In the genomic region with DNA sequence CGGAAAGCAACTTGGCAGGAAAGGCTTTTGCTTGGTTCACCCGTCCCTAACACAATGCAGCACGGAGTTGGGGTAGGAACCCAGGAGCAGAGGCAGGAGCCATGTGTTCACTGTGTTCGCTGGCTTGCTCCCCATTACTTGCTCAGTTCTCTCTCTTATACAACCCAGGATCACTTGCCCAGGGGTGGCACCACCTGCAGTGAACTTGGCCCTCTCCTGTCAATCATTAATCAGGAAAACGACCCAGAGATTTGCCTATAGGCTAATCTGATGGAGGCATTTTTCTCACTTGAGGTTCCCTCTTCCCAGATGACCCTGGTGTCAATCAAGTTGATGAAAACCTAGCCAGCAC, we compare ENCODE assay signal across 14 mouse cellular contexts.
A peak's percentile ranks its signal among the peaks of the same experiment; 100 is the strongest.
DNase-seq lines count a peak whose midpoint lies in the region; ATAC-seq and TF ChIP-seq lines count a peak whose summit lies in the region.
"Had no signal": no experiment of that assay in that cellular context is flagged by ENCODE, and none has a peak within 500 bp of the region (broad histone marks: within the 10 kb centered on the region; RNA-seq: fewer than 3 reads in every experiment).

No protein-coding gene starts in this region.

- no peak for DNase-seq in hindbrain, embryonic 10.5 days (ENCODE audit: low spot score)
- no peak for DNase-seq in hindbrain, postnatal 0 days (ENCODE audit: low spot score)
- peak; percentile 56 to 84 for DNase-seq in kidney, postnatal 25 days
- DNase-seq in layer of hippocampus, adult 9-10 months (ENCODE audit: low spot score): no peak
- DNase-seq in layer of hippocampus, adult 2 months (ENCODE audit: low spot score in 2 of 2): no peak
- DNase-seq: cerebellum, postnatal 10 days; heart, adult 18-20 months; heart, postnatal 10 days; left cerebral cortex, postnatal 4 days; right cerebral cortex, postnatal 14 days had no signal

- H3K27me3 ChIP-seq in hindbrain, embryonic 10.5 days (ENCODE audit: insufficient read depth, poor library complexity, severe bottlenecking): peaks cover 16% of the 10 kb centered on the region
- H3K27me3 ChIP-seq in hindbrain, postnatal 0 days (ENCODE audit: insufficient read depth, low read length): no peaks in the 10 kb centered on the region
- H3K27me3 ChIP-seq in intestine, postnatal 0 days (replicated peaks; ENCODE audit: control insufficient read depth, insufficient read depth, low read length): no peaks in the 10 kb centered on the region
- no peaks in the 10 kb centered on the region for H3K27me3 ChIP-seq in small intestine, adult 2 months (ENCODE audit: control insufficient read depth, insufficient read depth, low read length)
- no peaks in the 10 kb centered on the region for H3K27me3 ChIP-seq in neural tube, embryonic 15.5 days (replicated peaks)

- peaks cover 35% of the 10 kb centered on the region for H3K4me1 ChIP-seq in hindbrain, embryonic 10.5 days (replicated peaks)
- H3K4me1 ChIP-seq in hindbrain, postnatal 0 days (ENCODE audit: insufficient read depth, low read length): no peaks in the 10 kb centered on the region
- peaks cover 14% of the 10 kb centered on the region for H3K4me1 ChIP-seq in intestine, postnatal 0 days (replicated peaks; ENCODE audit: control insufficient read depth, insufficient read depth, low read length)
- H3K4me1 ChIP-seq in small intestine, adult 2 months (ENCODE audit: control insufficient read depth, insufficient read depth, insufficient read length, low read length): peaks cover 32% of the 10 kb centered on the region
- H3K4me1 ChIP-seq in neural tube, embryonic 15.5 days: peaks cover 9% of the 10 kb centered on the region

- no peak overlapping the region for H3K9ac ChIP-seq in hindbrain, postnatal 0 days (replicated peaks; ENCODE audit: low read length)
- H3K9ac ChIP-seq in intestine, postnatal 0 days (ENCODE audit: low read depth, low read length): no peak overlapping the region
- no peak overlapping the region for H3K9ac ChIP-seq in neural tube, embryonic 15.5 days (replicated peaks)

- TF ChIP-seq CTCF in hindbrain, postnatal 0 days (IDR thresholded peaks at IDR 0.05; ENCODE audit: low read depth): no peak
- TF ChIP-seq CTCF in intestine, postnatal 0 days (IDR thresholded peaks at IDR 0.05; ENCODE audit: low read depth): no peak
- TF ChIP-seq CTCF in small intestine, adult 2 months (IDR thresholded peaks at IDR 0.05; ENCODE audit: extremely low read depth, insufficient read length, insufficient replicate concordance, low read depth, low read length): no peak
- no peak for TF ChIP-seq CTCF in layer of hippocampus, adult 2 months (conservative IDR thresholded peaks at IDR 0.05)

- H3K9me3 ChIP-seq in hindbrain, embryonic 10.5 days: no peaks in the 10 kb centered on the region
- no peaks in the 10 kb centered on the region for H3K9me3 ChIP-seq in hindbrain, postnatal 0 days (ENCODE audit: low read length)
- no peaks in the 10 kb centered on the region for H3K9me3 ChIP-seq in intestine, postnatal 0 days (ENCODE audit: control insufficient read depth)
- no peaks in the 10 kb centered on the region for H3K9me3 ChIP-seq in neural tube, embryonic 15.5 days (replicated peaks)

- no peaks in the 10 kb centered on the region for H3K36me3 ChIP-seq in hindbrain, embryonic 10.5 days
- no peaks in the 10 kb centered on the region for H3K36me3 ChIP-seq in hindbrain, postnatal 0 days (ENCODE audit: insufficient read depth, low read length)
- no peaks in the 10 kb centered on the region for H3K36me3 ChIP-seq in intestine, postnatal 0 days (ENCODE audit: control insufficient read depth, insufficient read depth)
- H3K36me3 ChIP-seq in small intestine, adult 2 months (ENCODE audit: control insufficient read depth, insufficient read depth, low read length): no peaks in the 10 kb centered on the region
- no peaks in the 10 kb centered on the region for H3K36me3 ChIP-seq in neural tube, embryonic 15.5 days

- no peak for ATAC-seq in hindbrain, postnatal 0 days
- ATAC-seq in intestine, postnatal 0 days: peak; percentile 88
- no peak for ATAC-seq in neural tube, embryonic 15.5 days (ENCODE audit: low FRiP score)
- ATAC-seq: hindbrain, embryonic 16.5 days had no signal

- TF ChIP-seq POLR2A in small intestine, adult 2 months (IDR thresholded peaks at IDR 0.05; ENCODE audit: low read depth, low read length): peak; percentile 39; the same call in 1 of the 2 replicates

- H3K4me3 ChIP-seq in hindbrain, embryonic 10.5 days: no peak overlapping the region
- H3K4me3 ChIP-seq in hindbrain, postnatal 0 days (ENCODE audit: low read length): no peak overlapping the region
- H3K4me3 ChIP-seq in intestine, postnatal 0 days (ENCODE audit: low read depth, low read length): no peak overlapping the region
- peak overlapping the region; percentile 62 for H3K4me3 ChIP-seq in small intestine, adult 2 months (ENCODE audit: low read depth, low read length)
- no peak overlapping the region for H3K4me3 ChIP-seq in layer of hippocampus, adult 2 months
- H3K4me3 ChIP-seq in neural tube, embryonic 15.5 days (replicated peaks): no peak overlapping the region

- WGBS in hindbrain, embryonic 10.5 days: 58% methylated on average over 5 of the region's 5 CpGs
- 51% methylated on average over 5 of the region's 5 CpGs for WGBS in hindbrain, postnatal 0 days
- WGBS in intestine, postnatal 0 days: 49% methylated on average over 5 of the region's 5 CpGs
- WGBS in small intestine, adult 2 months: 25% methylated on average over 5 of the region's 5 CpGs
- WGBS in neural tube, embryonic 15.5 days: 66% methylated on average over 5 of the region's 5 CpGs

- H3K27ac ChIP-seq in hindbrain, embryonic 10.5 days: peak overlapping the region; percentile 4; the same call in 1 of the 2 replicates
- no peak overlapping the region for H3K27ac ChIP-seq in hindbrain, postnatal 0 days
- 0 out of 2 replicates have a peak overlapping the region, but pooled peaks have one; percentile 28 for H3K27ac ChIP-seq in intestine, postnatal 0 days (ENCODE audit: low read depth, low read length)
- H3K27ac ChIP-seq in small intestine, adult 2 months (ENCODE audit: insufficient read depth, low read depth, low read length): peak overlapping the region; percentile 93
- no peak overlapping the region for H3K27ac ChIP-seq in layer of hippocampus, adult 2 months
- H3K27ac ChIP-seq in neural tube, embryonic 15.5 days (replicated peaks): no peak overlapping the region

- no peak overlapping the region for H3K4me2 ChIP-seq in hindbrain, postnatal 0 days (ENCODE audit: low read depth, low read length)
- peak overlapping the region; percentile 56 for H3K4me2 ChIP-seq in intestine, postnatal 0 days (replicated peaks; ENCODE audit: low read depth)
- H3K4me2 ChIP-seq in neural tube, embryonic 15.5 days: no peak overlapping the region

Comparison
In these comparisons a context has a peak if more than half of its experiments do, and no peak if none do; other contexts are left out.
1. H3K27ac ChIP-seq: peak in hindbrain, embryonic 10.5 days (single experiment), intestine, postnatal 0 days (single experiment) and small intestine, adult 2 months (single experiment); none in hindbrain, postnatal 0 days (single experiment), layer of hippocampus, adult 2 months (single experiment) and neural tube, embryonic 15.5 days (single experiment).
2. DNase-seq: peak in kidney, postnatal 25 days (2 of 2); none in hindbrain, embryonic 10.5 days (single experiment), hindbrain, postnatal 0 days (single experiment), layer of hippocampus, adult 9-10 months (single experiment) and layer of hippocampus, adult 2 months (0 of 2).